Mouse (Mus musculus): ENCODE measurements at regions not wholly inside any gene's neighbourhood (a gene's known extent, or its start where the extent isn't known, plus 50 kb on each side); places are given as distances from the start of the nearest gene placed in this dataset.

DNA sequence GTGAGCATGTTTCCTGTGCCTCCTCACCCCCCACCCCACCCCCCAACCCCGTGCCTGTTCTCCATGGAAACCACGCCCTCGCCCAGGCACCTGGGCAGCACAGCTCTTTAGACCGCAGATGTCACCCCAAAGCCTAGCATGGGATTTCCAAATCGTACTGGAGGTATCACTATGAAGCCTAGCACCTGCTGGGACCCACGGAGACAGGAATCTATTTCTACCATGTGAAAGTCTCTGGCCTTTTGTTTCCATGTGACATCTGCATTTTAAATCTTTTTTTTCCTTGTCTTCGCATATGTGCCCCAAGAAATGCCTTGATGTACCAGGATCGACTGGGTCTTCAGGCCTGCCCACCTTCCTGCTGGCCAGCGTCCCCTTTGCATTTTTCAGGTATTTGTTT, 179.7 kb downstream of the Irs2 start:
- no peak for DNase-seq (ENCODE audit: low spot score)
- H3K36me3 ChIP-seq = no peaks in the 10 kb centered on the region
- H3K9me3 ChIP-seq = no peaks in the 10 kb centered on the region
- no peak overlapping the region for H3K27ac ChIP-seq
- H3K27me3 ChIP-seq (ENCODE audit: insufficient read depth, poor library complexity, severe bottlenecking) = peaks cover 4% of the 10 kb centered on the region; the same call in 1 of the 2 replicates
- no peak overlapping the region for H3K4me3 ChIP-seq
- WGBS = 36% methylated on average over 9 of the region's 9 CpGs
- peaks cover 7% of the 10 kb centered on the region; the same call in 1 of the 2 replicates for H3K4me1 ChIP-seq (replicated peaks)

DNA sequence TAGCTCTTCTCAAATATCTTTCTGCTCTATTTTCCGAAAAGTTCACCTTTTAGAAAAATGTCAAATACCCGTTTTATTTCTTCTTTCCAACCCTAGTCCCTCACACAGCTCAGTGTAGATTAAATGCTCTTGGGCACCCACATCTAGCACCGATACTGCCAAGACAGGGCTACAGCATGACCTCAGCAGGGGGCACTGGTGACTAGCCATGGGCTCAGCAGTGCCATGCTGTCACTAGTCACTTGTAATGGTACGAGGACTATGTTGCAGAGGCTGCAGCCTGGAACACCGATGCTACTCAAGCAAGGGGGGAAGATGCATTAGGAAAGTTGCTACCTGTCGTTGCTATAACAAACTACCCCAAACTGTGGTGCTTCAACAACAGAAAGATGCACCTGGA, 180.7 kb downstream of the Irs2 start:
- no peak for DNase-seq (ENCODE audit: low spot score)

GRCm38 (mm10) chr8:10825981-10826380, 182.3 kb downstream of the Irs2 start:
- Histone ChIP-seq H3K27me3 (ENCODE audit: insufficient read depth, poor library complexity, severe bottlenecking) (peaks cover 4% of the 10 kb centered on the region; the same call in 1 of the 2 replicates), H3K4me3 (no peak overlapping the region), H3K4me1 (replicated peaks) (peaks cover 6% of the 10 kb centered on the region; the same call in 1 of the 2 replicates), H3K27ac (no peak overlapping the region), H3K36me3 (no peaks in the 10 kb centered on the region), H3K9me3 (no peaks in the 10 kb centered on the region)
- DNase-seq (ENCODE audit: low spot score) = no peak
- WGBS = 83% methylated on average over 4 of the region's 4 CpGs

More for the DNA sequence above, 180.7 kb downstream of the Irs2 start:
- WGBS = 87% methylated on average over 6 of the region's 6 CpGs
- no peak overlapping the region for H3K27ac ChIP-seq
- no peaks in the 10 kb centered on the region for H3K36me3 ChIP-seq
- H3K9me3 ChIP-seq = no peaks in the 10 kb centered on the region
- H3K27me3 ChIP-seq (ENCODE audit: insufficient read depth, poor library complexity, severe bottlenecking) = peaks cover 4% of the 10 kb centered on the region; the same call in 1 of the 2 replicates
- no peak overlapping the region for H3K4me3 ChIP-seq
- H3K4me1 ChIP-seq (replicated peaks) = peaks cover 6% of the 10 kb centered on the region; the same call in 1 of the 2 replicates

- H3K27ac ChIP-seq = no peak overlapping the region
- H3K4me1 ChIP-seq (replicated peaks) = peaks cover 6% of the 10 kb centered on the region; the same call in 1 of the 2 replicates
- DNase-seq (ENCODE audit: low spot score) = no peak
- no peaks in the 10 kb centered on the region for H3K36me3 ChIP-seq
- H3K4me3 ChIP-seq = no peak overlapping the region
- H3K27me3 ChIP-seq (ENCODE audit: insufficient read depth, poor library complexity, severe bottlenecking) = peaks cover 4% of the 10 kb centered on the region; the same call in 1 of the 2 replicates
- WGBS = 84% methylated on average over 10 of the region's 10 CpGs
- H3K9me3 ChIP-seq = no peaks in the 10 kb centered on the region
Observed at GRCm38 (mm10) chr8:10825192-10825926, 182.9 kb downstream of the Irs2 start.

DNA sequence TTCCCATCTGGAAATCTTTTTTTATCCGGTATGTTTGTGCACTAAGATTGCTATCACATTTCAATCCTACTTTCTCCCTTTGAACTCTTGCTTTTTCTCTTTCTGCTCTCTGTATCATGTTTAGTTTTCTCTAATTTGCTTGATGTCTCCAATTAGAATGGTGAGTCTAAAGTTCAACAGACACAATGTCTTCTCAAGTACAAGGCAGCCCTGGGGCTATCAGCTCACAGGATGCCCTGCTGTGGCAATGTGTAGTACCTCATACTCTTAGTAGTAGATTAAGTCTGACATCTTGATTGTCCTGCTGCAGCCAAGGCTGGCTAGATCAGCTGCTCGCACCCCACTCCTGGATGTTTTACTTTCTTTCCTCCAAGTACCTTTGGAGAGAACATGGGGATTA, 186.4 kb downstream of the Irs2 start:
- WGBS = 86% methylated on average over 2 of the region's 2 CpGs
- Histone ChIP-seq H3K9me3 (no peaks in the 10 kb centered on the region), H3K27ac (no peak overlapping the region), H3K36me3 (no peaks in the 10 kb centered on the region), H3K4me1 (replicated peaks) (no peaks in the 10 kb centered on the region), H3K4me3 (no peak overlapping the region), H3K27me3 (ENCODE audit: insufficient read depth, poor library complexity, severe bottlenecking) (no peaks in the 10 kb centered on the region; the same call in 1 of the 2 replicates)
- no peak for DNase-seq (ENCODE audit: low spot score)

- no peaks in the 10 kb centered on the region for H3K9me3 ChIP-seq
- peaks cover 17% of the 10 kb centered on the region for H3K4me1 ChIP-seq (replicated peaks)
- H3K27me3 ChIP-seq (ENCODE audit: insufficient read depth, poor library complexity, severe bottlenecking) = no peaks in the 10 kb centered on the region; the same call in 1 of the 2 replicates
- DNase-seq (ENCODE audit: low spot score) = no peak
- no peak overlapping the region for H3K27ac ChIP-seq
- WGBS = 81% methylated on average over 7 of the region's 7 CpGs
- no peak overlapping the region for H3K4me3 ChIP-seq
- no peaks in the 10 kb centered on the region for H3K36me3 ChIP-seq
Observed at GRCm38 (mm10) chr8:10814499-10814898, 193.8 kb downstream of the Irs2 start.

- H3K4me1 ChIP-seq (replicated peaks) = peaks cover 17% of the 10 kb centered on the region
- H3K4me3 ChIP-seq = no peak overlapping the region
- DNase-seq (ENCODE audit: low spot score) = no peak
- no peaks in the 10 kb centered on the region for H3K9me3 ChIP-seq
- peaks cover 2% of the 10 kb centered on the region; the same call in 1 of the 2 replicates for H3K27me3 ChIP-seq (ENCODE audit: insufficient read depth, poor library complexity, severe bottlenecking)
- peak overlapping the region; percentile 45; the same call in 1 of the 2 replicates for H3K27ac ChIP-seq
- H3K36me3 ChIP-seq = no peaks in the 10 kb centered on the region
- 78% methylated on average over 10 of the region's 10 CpGs for WGBS
Observed at GRCm38 (mm10) chr8:10812060-10812670, 196.1 kb downstream of the Irs2 start.

GRCm38 (mm10) chr8:10807040-10807439, 201.2 kb downstream of the Irs2 start:
- H3K4me3 ChIP-seq = no peak overlapping the region
- WGBS = 96% methylated on average over 5 of the region's 5 CpGs
- H3K36me3 ChIP-seq = no peaks in the 10 kb centered on the region
- no peak for DNase-seq (ENCODE audit: low spot score)
- peaks cover 40% of the 10 kb centered on the region for H3K4me1 ChIP-seq (replicated peaks)
- no peaks in the 10 kb centered on the region for H3K9me3 ChIP-seq
- H3K27ac ChIP-seq = peak overlapping the region; percentile 8; the same call in 1 of the 2 replicates
- H3K27me3 ChIP-seq (ENCODE audit: insufficient read depth, poor library complexity, severe bottlenecking) = peaks cover 14% of the 10 kb centered on the region; the same call in 1 of the 2 replicates

DNA sequence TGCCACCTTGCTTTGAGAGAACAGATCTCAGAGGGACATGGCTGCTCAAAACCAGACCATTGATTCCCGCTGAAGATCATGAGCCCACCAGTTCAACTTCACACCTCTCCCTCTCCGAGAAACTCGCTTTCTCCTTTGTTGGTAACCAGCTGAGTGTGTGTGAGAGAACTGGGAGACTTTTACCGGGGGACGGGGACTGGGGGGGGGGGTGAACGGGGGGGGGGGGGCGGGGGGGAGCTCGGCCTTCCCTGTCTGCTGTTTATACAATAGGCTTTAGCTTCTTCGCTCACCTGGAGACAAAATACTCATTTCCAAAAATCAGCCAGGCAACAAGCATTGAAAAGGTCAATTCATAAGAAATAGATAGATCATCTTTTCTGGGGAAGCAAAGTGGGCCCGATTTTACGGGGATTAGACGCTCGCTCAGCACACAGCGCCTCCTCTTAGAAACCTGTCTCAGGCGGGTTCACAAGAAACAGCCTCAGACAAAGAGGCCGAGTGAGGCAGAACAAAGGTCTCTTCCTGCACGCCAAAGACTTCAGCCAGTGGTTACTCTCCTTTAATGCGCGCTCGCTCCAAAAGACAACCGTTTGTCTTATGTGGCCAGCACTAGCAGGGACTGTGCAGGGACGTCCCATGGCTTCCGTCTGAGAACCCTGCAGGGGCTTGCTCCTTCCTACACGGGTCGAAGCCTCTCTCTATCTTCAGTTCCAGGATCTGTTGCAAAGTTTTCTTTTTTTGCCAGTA, 202.7 kb downstream of the Irs2 start:
- WGBS = 3% methylated on average over 25 of the region's 25 CpGs
- peak overlapping the region; percentile 35 for H3K4me3 ChIP-seq

GRCm38 (mm10) chr8:10804974-10805373, 203.3 kb downstream of the Irs2 start:
- H3K4me1 ChIP-seq (replicated peaks) = peaks cover 31% of the 10 kb centered on the region
- H3K4me3 ChIP-seq = no peak overlapping the region
- no peaks in the 10 kb centered on the region for H3K36me3 ChIP-seq
- DNase-seq (ENCODE audit: low spot score) = peak; percentile 10
- no peaks in the 10 kb centered on the region for H3K9me3 ChIP-seq
- peak overlapping the region; percentile 88 for H3K27ac ChIP-seq
- WGBS = 51% methylated on average over 3 of the region's 3 CpGs
- H3K27me3 ChIP-seq (ENCODE audit: insufficient read depth, poor library complexity, severe bottlenecking) = peaks cover 14% of the 10 kb centered on the region; the same call in 1 of the 2 replicates

More for the DNA sequence above, 202.7 kb downstream of the Irs2 start:
- Histone ChIP-seq H3K9me3 (no peaks in the 10 kb centered on the region), H3K4me1 (replicated peaks) (peaks cover 31% of the 10 kb centered on the region), H3K27me3 (ENCODE audit: insufficient read depth, poor library complexity, severe bottlenecking) (peaks cover 14% of the 10 kb centered on the region; the same call in 1 of the 2 replicates), H3K36me3 (no peaks in the 10 kb centered on the region), H3K27ac (peak overlapping the region; percentile 88)
- peak; percentile 68 for DNase-seq (ENCODE audit: low spot score)

- H3K36me3 ChIP-seq = no peaks in the 10 kb centered on the region
- H3K4me3 ChIP-seq = no peak overlapping the region
- H3K27me3 ChIP-seq (ENCODE audit: insufficient read depth, poor library complexity, severe bottlenecking) = peaks cover 10% of the 10 kb centered on the region; the same call in 1 of the 2 replicates
- DNase-seq (ENCODE audit: low spot score) = no peak
- H3K27ac ChIP-seq = peak overlapping the region; percentile 9; the same call in 1 of the 2 replicates
- H3K4me1 ChIP-seq (replicated peaks) = peaks cover 31% of the 10 kb centered on the region
- H3K9me3 ChIP-seq = no peaks in the 10 kb centered on the region
Observed at GRCm38 (mm10) chr8:10802003-10802402, 206.3 kb downstream of the Irs2 start.

- no peak for DNase-seq (ENCODE audit: low spot score)
- peaks cover 7% of the 10 kb centered on the region; the same call in 1 of the 2 replicates for H3K27me3 ChIP-seq (ENCODE audit: insufficient read depth, poor library complexity, severe bottlenecking)
- peak overlapping the region; percentile 9; the same call in 1 of the 2 replicates for H3K27ac ChIP-seq
- peaks cover 31% of the 10 kb centered on the region for H3K4me1 ChIP-seq (replicated peaks)
- H3K36me3 ChIP-seq = no peaks in the 10 kb centered on the region
- no peaks in the 10 kb centered on the region for H3K9me3 ChIP-seq
- whole genome bisulfite sequencing = 83% methylated on average over 5 of the region's 5 CpGs
- no peak overlapping the region for H3K4me3 ChIP-seq
Observed at GRCm38 (mm10) chr8:10801580-10801979, 206.7 kb downstream of the Irs2 start.
